Comparison of ENCODE assay signal across 8 mouse cellular contexts in genomic region chr1:193173810-193174129, GRCm38 (mm10). TPM values are rescaled to one million over a fixed set of nuclear protein-coding genes. Genes with fewer than 3 reads are reported as not detected.
A peak's percentile ranks its signal among the peaks of the same experiment; 100 is the strongest.
DNase-seq lines count a peak whose midpoint lies in the region; ATAC-seq and TF ChIP-seq lines count a peak whose summit lies in the region.

No protein-coding gene starts in this region.

- H3K36me3 ChIP-seq in heart, postnatal 0 days (replicated peaks; ENCODE audit: control insufficient read depth, insufficient read depth, low read length) = no peaks in the 10 kb centered on the region
- H3K36me3 ChIP-seq in hindbrain, embryonic 11.5 days (ENCODE audit: control insufficient read depth, insufficient read depth, low read length) = no peaks in the 10 kb centered on the region
- H3K36me3 ChIP-seq in midbrain, embryonic 11.5 days (ENCODE audit: control insufficient read depth, insufficient read depth, low read length) = no peaks in the 10 kb centered on the region

- peaks cover 33% of the 10 kb centered on the region for H3K4me1 ChIP-seq in heart, postnatal 0 days (ENCODE audit: control insufficient read depth, insufficient read depth)
- H3K4me1 ChIP-seq in hindbrain, embryonic 11.5 days (replicated peaks; ENCODE audit: control insufficient read depth, insufficient read depth, low read length) = 0 out of 2 replicates have a peak, but pooled peaks cover 2% of the 10 kb centered on the region
- H3K4me1 ChIP-seq in midbrain, embryonic 11.5 days (ENCODE audit: control insufficient read depth, insufficient read depth, low read length) = peaks cover 5% of the 10 kb centered on the region; the same call in 1 of the 2 replicates

- no peak for ATAC-seq in heart, postnatal 0 days (ENCODE audit: insufficient read depth, low read depth)
- ATAC-seq in hindbrain, embryonic 11.5 days (ENCODE audit: low FRiP score) = no peak; the same call in 1 of the 2 replicates
- ATAC-seq in midbrain, embryonic 11.5 days (ENCODE audit: low FRiP score) = no peak
- ATAC-seq in cerebellum, adult (ENCODE audit: insufficient number of reproducible peaks, low FRiP score, low TSS enrichment) = no peak

- H3K27me3 ChIP-seq in heart, postnatal 0 days (ENCODE audit: control insufficient read depth, insufficient read depth, low read length) = no peaks in the 10 kb centered on the region
- no peaks in the 10 kb centered on the region for H3K27me3 ChIP-seq in hindbrain, embryonic 11.5 days (ENCODE audit: control insufficient read depth, insufficient read depth, low read length)
- no peaks in the 10 kb centered on the region for H3K27me3 ChIP-seq in midbrain, embryonic 11.5 days (ENCODE audit: control insufficient read depth, insufficient read depth, low read length)

- no peak for TF ChIP-seq EP300 in heart, postnatal 0 days (IDR thresholded peaks at IDR 0.05; ENCODE audit: low read depth)

- H3K9me3 ChIP-seq in heart, postnatal 0 days (replicated peaks; ENCODE audit: control insufficient read depth, low read length) = no peaks in the 10 kb centered on the region
- no peaks in the 10 kb centered on the region for H3K9me3 ChIP-seq in hindbrain, embryonic 11.5 days (ENCODE audit: control insufficient read depth, low read length)
- H3K9me3 ChIP-seq in midbrain, embryonic 11.5 days (ENCODE audit: control insufficient read depth, low read length) = no peaks in the 10 kb centered on the region

- no peak for TF ChIP-seq CTCF in heart, postnatal 0 days (IDR thresholded peaks at IDR 0.05; ENCODE audit: low read depth)

- H3K9ac ChIP-seq in heart, postnatal 0 days (replicated peaks; ENCODE audit: low read depth, low read length) = peak overlapping the region; percentile 70
- H3K9ac ChIP-seq in hindbrain, embryonic 11.5 days (ENCODE audit: low read depth, low read length) = peak overlapping the region; percentile 77
- H3K9ac ChIP-seq in midbrain, embryonic 11.5 days (ENCODE audit: low read length) = peak overlapping the region; percentile 72

- DNase-seq in heart, postnatal 0 days (ENCODE audit: low spot score) = no peak
- DNase-seq in heart, postnatal 10 days = no peak
- peak; percentile 52 for DNase-seq in adipocyte (ENCODE audit: low spot score)
- no peak for DNase-seq in hindbrain, embryonic 11.5 days (ENCODE audit: low spot score)
- no peak for DNase-seq in midbrain, embryonic 11.5 days (ENCODE audit: low spot score, missing footprints)
- DNase-seq in adrenal gland, postnatal 25 days = no peak
- DNase-seq in gastrocnemius, adult 18-20 months (ENCODE audit: low spot score) = no peak

- peak overlapping the region; percentile 86 for H3K27ac ChIP-seq in heart, postnatal 0 days (ENCODE audit: low read depth)
- H3K27ac ChIP-seq in hindbrain, embryonic 11.5 days (ENCODE audit: low read depth, low read length) = 0 out of 2 replicates have a peak overlapping the region, but pooled peaks have one; percentile 17
- H3K27ac ChIP-seq in midbrain, embryonic 11.5 days (ENCODE audit: low read depth, low read length) = no peak overlapping the region

- intact Hi-C loops in heart, postnatal 10 days (cut with DNase I) = no loop called here

- peak overlapping the region; percentile 68 for H3K4me2 ChIP-seq in heart, postnatal 0 days (ENCODE audit: low read depth, low read length)
- H3K4me2 ChIP-seq in hindbrain, embryonic 11.5 days (replicated peaks; ENCODE audit: low read depth, low read length) = peak overlapping the region; percentile 75
- H3K4me2 ChIP-seq in midbrain, embryonic 11.5 days = peak overlapping the region; percentile 61

- peak overlapping the region; percentile 72 for H3K4me3 ChIP-seq in heart, postnatal 0 days (ENCODE audit: low read depth, low read length)
- peak overlapping the region; percentile 66 for H3K4me3 ChIP-seq in hindbrain, embryonic 11.5 days (ENCODE audit: low read depth, low read length)
- peak overlapping the region; percentile 60 for H3K4me3 ChIP-seq in midbrain, embryonic 11.5 days (ENCODE audit: low read depth, low read length)

- 15% methylated on average over 9 of the region's 9 CpGs for WGBS in heart, postnatal 0 days
- WGBS in hindbrain, embryonic 11.5 days = 26% methylated on average over 9 of the region's 9 CpGs
- WGBS in midbrain, embryonic 11.5 days = 25% methylated on average over 9 of the region's 9 CpGs

RNA-seq across cellular contexts. Expression of gene A130010J15Rik, which starts 5.9 kb away (rescaled TPM):
- total RNA-seq in heart, postnatal 0 days (2014; rRNA removed; ENCODE audit: low replicate concordance) = 17.7 and 23.2 TPM in 2 replicates
- polyA plus RNA-seq in heart, postnatal 0 days (2015; fragmentation: Nextera tagmentation; extraction: Ambion mirVana) = 9.8 and 11.3 TPM in 2 replicates
- total RNA-seq in heart, postnatal 10 days (2021) = 1 to 10 TPM; 5.5 to 6.1 TPM
- 14.6 and 16.2 TPM in 2 replicates for polyA plus RNA-seq in hindbrain, embryonic 11.5 days (2014; fragmentation: Nextera tagmentation; extraction: Ambion mirVana)
- 14.9 and 17.9 TPM in 2 replicates for polyA plus RNA-seq in midbrain, embryonic 11.5 days (2014; fragmentation: Nextera tagmentation; extraction: Ambion mirVana)
- 1.6 and 4.9 TPM in 2 replicates for total RNA-seq in adrenal gland, postnatal 25 days (2021)
- total RNA-seq in gastrocnemius, adult 18-20 months (2021) = 1 to 10 TPM; 2.9 to 3.9 TPM

RNA-seq across cellular contexts. Expression of gene Irf6, which starts 20.9 kb away (rescaled TPM):
- 3.4 and 6.6 TPM in 2 replicates for total RNA-seq in heart, postnatal 0 days (2014; rRNA removed; ENCODE audit: low replicate concordance)
- polyA plus RNA-seq in heart, postnatal 0 days (2015; fragmentation: Nextera tagmentation; extraction: Ambion mirVana) = 2.2 and 2.5 TPM in 2 replicates
- total RNA-seq in heart, postnatal 10 days (2021) = 1 to 10 TPM; 4.1 to 4.6 TPM
- polyA plus RNA-seq in hindbrain, embryonic 11.5 days (2014; fragmentation: Nextera tagmentation; extraction: Ambion mirVana) = 3.1 and 4.4 TPM in 2 replicates
- polyA plus RNA-seq in midbrain, embryonic 11.5 days (2014; fragmentation: Nextera tagmentation; extraction: Ambion mirVana) = 1.5 and 2.8 TPM in 2 replicates
- 0.18 and 0.38 TPM in 2 replicates for total RNA-seq in adrenal gland, postnatal 25 days (2021)
- total RNA-seq in gastrocnemius, adult 18-20 months (2021) = under 1 TPM; 0.53 to 0.88 TPM

RNA-seq across cellular contexts. Expression of gene Traf3ip3, which starts 27.7 kb away (rescaled TPM):
- total RNA-seq in heart, postnatal 0 days (2014; rRNA removed; ENCODE audit: low replicate concordance) = 0.08 and 0.61 TPM in 2 replicates
- polyA plus RNA-seq in heart, postnatal 0 days (2015; fragmentation: Nextera tagmentation; extraction: Ambion mirVana) = 0.54 and 0.79 TPM in 2 replicates
- 1 to 10 TPM; 1.6 to 2.6 TPM for total RNA-seq in heart, postnatal 10 days (2021)
- polyA plus RNA-seq in hindbrain, embryonic 11.5 days (2014; fragmentation: Nextera tagmentation; extraction: Ambion mirVana) = 1.9 and 2.3 TPM in 2 replicates
- 0.77 and 1.4 TPM in 2 replicates for polyA plus RNA-seq in midbrain, embryonic 11.5 days (2014; fragmentation: Nextera tagmentation; extraction: Ambion mirVana)
- 1.5 and 3.4 TPM in 2 replicates for total RNA-seq in adrenal gland, postnatal 25 days (2021)
- 1 to 10 TPM in 1 of 2 experiments, under 1 TPM in 1; 0.55 to 1.9 TPM for total RNA-seq in gastrocnemius, adult 18-20 months (2021)

RNA-seq across cellular contexts. Expression of gene Lamb3, which starts 33.7 kb away (rescaled TPM):
- total RNA-seq in heart, postnatal 0 days (2014; rRNA removed; ENCODE audit: low replicate concordance) = 9.8 and 19.2 TPM in 2 replicates
- polyA plus RNA-seq in heart, postnatal 0 days (2015; fragmentation: Nextera tagmentation; extraction: Ambion mirVana) = 6.0 and 8.1 TPM in 2 replicates
- total RNA-seq in heart, postnatal 10 days (2021) = 10 to 100 TPM in 1 of 2 experiments, 1 to 10 TPM in 1; 9.0 to 12.2 TPM
- polyA plus RNA-seq in hindbrain, embryonic 11.5 days (2014; fragmentation: Nextera tagmentation; extraction: Ambion mirVana) = 0.12 and 0.38 TPM in 2 replicates
- polyA plus RNA-seq in midbrain, embryonic 11.5 days (2014; fragmentation: Nextera tagmentation; extraction: Ambion mirVana) = 0.11 TPM in 1 of 2 replicates, not detected in the other
- total RNA-seq in adrenal gland, postnatal 25 days (2021) = 0.76 and 2.3 TPM in 2 replicates
- total RNA-seq in gastrocnemius, adult 18-20 months (2021) = 1 to 10 TPM; 2.4 to 3.2 TPM

RNA-seq across cellular contexts. Expression of gene Diexf, which starts 43.7 kb away (rescaled TPM):
- 2.1 and 6.3 TPM in 2 replicates for total RNA-seq in heart, postnatal 0 days (2014; rRNA removed; ENCODE audit: low replicate concordance)
- 2.1 and 2.8 TPM in 2 replicates for polyA plus RNA-seq in heart, postnatal 0 days (2015; fragmentation: Nextera tagmentation; extraction: Ambion mirVana)
- 10 to 100 TPM in 1 of 2 experiments, 1 to 10 TPM in 1; 7.0 to 10.8 TPM for total RNA-seq in heart, postnatal 10 days (2021)
- 11.5 and 12.7 TPM in 2 replicates for polyA plus RNA-seq in hindbrain, embryonic 11.5 days (2014; fragmentation: Nextera tagmentation; extraction: Ambion mirVana)
- polyA plus RNA-seq in midbrain, embryonic 11.5 days (2014; fragmentation: Nextera tagmentation; extraction: Ambion mirVana) = 8.5 and 10.7 TPM in 2 replicates
- total RNA-seq in adrenal gland, postnatal 25 days (2021) = 23.3 and 23.4 TPM in 2 replicates
- 1 to 10 TPM; 6.5 to 6.7 TPM for total RNA-seq in gastrocnemius, adult 18-20 months (2021)
